Mouse (Mus musculus) urinary bladder, adult 2 months (tissue): Measurements from ENCODE around the gene Slc51a. TPM values are rescaled to one million over a fixed set of nuclear protein-coding genes. Genes with fewer than 3 reads are reported as not detected.
"Not testable (repeated sequence)": the region's sequence is repeated elsewhere in the genome, so short reads cannot be mapped to it uniquely, and the experiment has no call there.

Source experiments
- DNase-seq: peaks from one replicate; pipeline ENCODE4 v3.0.0; 2022; ENCODE audit warnings: low spot score
- polyA plus RNA-seq: library from polyadenylated mRNA; depleted of rRNA; stranded (reverse); fragments of >200 nt; gene quantifications from 2 replicates; pipeline ENCODE4 v1.2.3, GENCODE M21; 2012

Slc51a gene
- polyA plus RNA-seq, 1 experiment = not detected

DNA sequence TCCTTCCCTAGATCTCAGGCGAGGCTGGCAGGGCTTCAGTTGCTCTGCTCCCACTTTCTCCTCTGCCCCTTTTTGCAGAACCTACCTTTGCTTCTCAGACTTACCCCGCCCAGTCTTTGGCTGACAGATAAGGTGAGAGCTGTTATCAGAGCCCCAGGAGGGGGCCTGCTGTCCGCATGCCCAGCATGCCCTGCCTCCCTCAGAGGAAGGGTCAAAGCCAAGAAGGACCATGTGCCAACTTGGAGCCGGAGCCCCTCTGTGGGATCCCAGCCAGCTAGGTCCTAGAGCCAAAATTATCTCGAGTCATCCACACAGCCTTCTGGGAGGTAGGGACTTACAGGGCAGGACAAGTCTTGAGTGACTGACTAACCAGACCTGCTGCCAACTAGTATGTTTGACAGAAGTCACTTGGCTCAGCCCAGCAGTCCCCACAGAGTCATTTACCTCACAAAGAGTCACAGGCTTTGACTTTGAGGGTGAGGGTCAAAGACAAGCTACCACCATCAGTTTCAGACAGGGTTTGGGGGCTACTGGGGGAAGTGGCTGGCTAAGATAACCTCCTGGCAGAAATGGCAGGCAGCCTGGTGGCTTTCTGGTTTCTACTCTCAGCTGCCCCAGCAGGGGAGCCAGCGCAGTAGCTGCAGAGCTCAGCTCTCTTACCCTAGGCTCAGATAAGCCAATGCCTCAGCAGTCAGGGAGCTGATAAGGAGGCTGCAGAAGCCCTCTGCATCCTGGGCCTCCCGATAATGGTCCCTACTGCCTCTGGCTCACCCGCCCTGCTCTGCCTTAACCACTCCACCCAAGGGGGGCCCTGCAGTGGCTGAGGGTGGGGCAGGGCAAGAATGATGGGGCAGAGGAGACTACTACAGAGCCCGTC lies 21.6 kb upstream of the Slc51a start:
- DNase-seq = no peak

- DNase-seq = no peak
Observed at GRCm38 (mm10) chr16:32508506-32509065, 20.9 kb upstream of the Slc51a start.

DNA sequence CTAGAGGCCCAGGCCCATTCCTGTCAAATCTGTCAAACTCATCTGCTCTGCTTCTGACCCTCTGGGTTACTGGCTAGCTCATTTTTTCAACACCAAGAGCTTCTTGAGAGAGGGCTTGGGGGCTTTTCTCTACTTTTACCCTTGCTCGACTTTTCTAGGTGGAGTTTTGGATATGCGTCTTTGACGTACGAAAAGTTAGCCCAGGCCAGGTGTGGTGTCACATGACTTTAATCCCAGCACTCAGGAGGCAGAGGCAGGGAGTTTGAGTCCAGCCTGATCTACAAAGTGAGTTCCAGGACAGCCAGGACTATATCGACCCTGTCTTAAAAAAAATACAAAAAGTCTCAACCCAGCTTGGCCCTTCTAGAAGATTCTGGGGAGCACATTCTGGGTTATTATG lies 20.4 kb upstream of the Slc51a start:
- no peak for DNase-seq

- DNase-seq = no peak
Observed at GRCm38 (mm10) chr16:32507407-32507806, 19.7 kb upstream of the Slc51a start.

- no peak for DNase-seq
Observed at GRCm38 (mm10) chr16:32506868-32507267, 19.2 kb upstream of the Slc51a start.

DNA sequence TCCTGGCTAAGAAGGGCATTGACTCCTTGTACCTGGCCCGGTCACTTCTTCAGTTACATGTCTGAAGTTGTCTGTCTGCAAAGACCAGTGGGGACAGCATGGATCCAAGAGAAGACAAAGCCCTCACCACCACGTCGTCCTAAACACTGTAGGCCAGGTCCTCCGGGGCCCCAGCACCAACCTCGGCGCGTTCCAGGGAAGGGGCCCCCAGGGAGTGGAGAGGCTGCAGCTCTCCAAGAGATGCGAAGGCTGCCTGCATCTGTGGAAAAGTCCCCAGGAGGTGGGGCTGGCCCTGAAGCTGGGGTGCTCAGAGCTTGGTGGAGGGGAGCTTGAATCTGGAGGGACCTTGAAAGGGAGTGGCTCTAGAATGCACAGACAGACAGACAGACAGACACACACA lies 18.6 kb upstream of the Slc51a start:
- DNase-seq = no peak

GRCm38 (mm10) chr16:32503633-32504032 lies 16.0 kb upstream of the Slc51a start:
- DNase-seq = no peak

DNA sequence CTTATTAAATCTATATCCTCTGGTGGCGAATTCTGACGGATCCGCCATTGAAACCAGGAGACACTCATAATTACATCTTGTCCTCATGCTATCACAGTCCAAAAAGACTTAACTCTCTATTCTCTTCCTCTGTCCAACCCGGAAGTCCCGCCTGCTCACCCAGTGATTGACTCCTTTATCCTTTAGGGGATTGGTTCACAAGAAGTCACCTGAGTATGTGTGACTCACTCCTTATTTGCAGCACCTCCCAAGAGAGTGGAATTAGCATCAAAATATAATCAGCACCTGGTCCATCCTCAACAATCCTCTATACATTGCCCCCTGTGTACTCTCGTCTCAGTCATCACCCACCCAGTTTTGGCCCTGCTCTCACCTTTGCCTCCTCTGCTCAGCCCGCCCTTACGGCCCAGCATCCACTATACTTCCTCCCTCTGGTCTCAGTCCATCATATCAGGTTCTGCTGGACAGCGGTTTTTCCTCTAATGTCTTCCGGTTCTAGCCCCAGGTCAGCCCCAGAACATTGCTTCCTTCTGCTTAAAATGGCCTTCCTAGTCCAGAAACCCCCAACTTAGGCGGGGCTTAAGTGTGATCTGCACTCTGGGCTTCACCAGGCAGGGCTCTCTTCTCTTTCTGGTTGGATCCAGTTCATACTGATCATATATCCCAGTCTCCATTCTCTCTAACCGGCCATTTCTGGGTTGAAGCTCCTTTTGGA lies 15.1 kb upstream of the Slc51a start:
- DNase-seq = no peak

DNA sequence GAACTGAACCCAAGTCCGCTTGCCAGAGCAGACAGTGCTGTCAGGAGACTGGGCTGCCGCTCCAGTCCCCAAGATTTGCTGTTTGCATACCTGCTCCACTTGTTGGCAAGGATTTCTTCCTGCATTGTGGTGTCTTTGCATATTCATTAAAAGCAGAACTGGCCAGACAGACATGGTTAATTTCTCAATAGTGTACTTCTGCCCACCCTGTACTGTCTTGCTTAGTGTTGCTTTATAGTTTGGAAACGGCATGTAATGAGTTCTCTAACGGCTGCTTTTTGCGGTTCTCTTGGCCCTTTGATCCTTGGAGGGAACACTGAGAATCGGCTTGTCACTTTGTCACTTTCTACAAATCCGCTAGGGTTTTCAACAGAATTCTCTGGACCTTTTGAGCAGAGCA lies 13.8 kb upstream of the Slc51a start:
- no peak for DNase-seq

GRCm38 (mm10) chr16:32499430-32500037 lies 11.9 kb upstream of the Slc51a start:
- peak; percentile 79 for DNase-seq

DNA sequence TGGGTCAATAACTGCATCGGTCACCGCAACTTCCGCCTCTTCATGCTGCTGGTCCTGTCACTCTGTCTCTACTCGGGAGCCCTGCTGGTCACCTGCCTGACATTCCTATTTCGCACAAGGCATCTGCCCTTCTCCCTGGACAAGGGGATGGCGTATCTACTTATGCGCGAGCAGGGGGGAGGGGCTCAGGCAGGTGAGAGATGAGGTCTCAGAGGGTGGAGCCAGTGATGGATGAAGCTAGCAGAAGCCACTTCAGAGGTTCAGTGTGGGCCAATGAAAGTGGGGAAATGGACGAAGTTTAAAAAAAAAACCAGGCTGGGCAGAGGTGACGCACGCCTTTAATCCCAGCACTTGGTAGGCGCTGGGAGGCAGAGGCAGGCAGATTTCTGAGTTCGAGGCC lies 11.3 kb upstream of the Slc51a start:
- DNase-seq = no peak

GRCm38 (mm10) chr16:32495965-32496364 lies 8.3 kb upstream of the Slc51a start, which contains the start of gene Zdhhc19:
TSS of gene Zdhhc19 (plus strand) at chr16:32496265.
- no peak for DNase-seq

DNA sequence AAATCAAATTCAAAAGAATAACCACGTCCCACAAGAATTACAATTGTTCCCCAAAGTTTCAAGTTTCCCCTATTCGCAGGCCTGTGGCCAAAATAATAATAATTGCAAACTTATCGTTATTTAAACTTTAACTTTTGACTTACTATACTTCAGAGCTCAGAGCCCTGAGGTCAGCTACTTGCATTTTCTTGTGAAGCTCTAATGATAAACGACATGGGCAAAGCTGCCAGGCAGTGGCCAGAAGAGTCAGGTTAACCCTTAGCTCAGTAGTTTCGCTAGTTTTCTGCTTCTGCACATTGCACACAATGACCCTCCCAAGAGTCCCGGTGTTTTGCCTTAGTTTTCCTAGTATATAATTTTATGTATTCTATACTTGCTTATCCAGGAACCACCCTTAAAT lies 6.7 kb upstream of the Slc51a start:
- DNase-seq = not testable (repeated sequence)

DNA sequence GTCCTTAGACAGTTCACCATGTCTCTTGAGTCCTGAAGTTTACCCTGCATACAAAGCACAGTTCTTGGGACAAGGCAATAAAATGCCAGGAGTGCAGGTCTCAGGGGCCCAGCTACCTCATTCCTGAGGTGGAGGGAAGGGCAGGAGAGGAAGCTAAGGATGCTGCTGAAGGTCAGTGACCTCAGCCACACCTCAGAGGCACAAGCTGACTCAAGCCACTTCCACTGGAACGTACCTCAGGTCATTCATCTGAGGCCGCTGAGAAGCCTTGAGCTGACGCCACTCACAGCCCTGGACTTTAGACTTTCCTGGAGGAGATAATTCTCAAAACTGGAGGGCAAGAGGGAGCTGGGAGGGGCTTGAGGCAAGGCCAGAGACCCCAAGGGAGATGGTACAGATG lies 1.3 kb upstream of the Slc51a start:
- DNase-seq = no peak

- DNase-seq = no peak
Observed at GRCm38 (mm10) chr16:32486046-32486445, 1.6 kb downstream of the Slc51a start.

GRCm38 (mm10) chr16:32485209-32485608 lies 2.5 kb downstream of the Slc51a start:
- no peak for DNase-seq

GRCm38 (mm10) chr16:32484431-32484871 lies 3.2 kb downstream of the Slc51a start:
- DNase-seq = no peak

DNA sequence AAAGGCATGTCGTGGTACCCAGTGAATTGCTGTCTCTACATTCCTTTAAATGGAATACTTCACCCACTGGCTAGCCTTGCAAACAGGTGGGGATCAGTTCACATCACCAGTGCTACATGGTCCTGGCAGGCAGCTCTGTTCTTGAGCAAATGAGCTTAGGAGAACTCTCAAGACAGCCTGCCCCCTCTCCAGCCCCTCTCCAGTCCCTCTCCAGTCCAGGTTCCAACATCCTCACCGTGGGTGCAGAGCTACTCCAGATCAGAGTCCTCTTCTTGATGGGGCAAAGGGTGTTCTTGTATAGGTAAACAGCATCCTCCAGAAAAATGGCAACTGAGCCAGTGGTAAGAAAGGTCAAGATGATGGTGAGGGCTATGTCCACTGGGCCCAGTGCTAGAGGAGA lies 8.3 kb downstream of the Slc51a start:
- no peak for DNase-seq

- no peak for DNase-seq
Observed at GRCm38 (mm10) chr16:32477315-32477714, 10.4 kb downstream of the Slc51a start.

- no peak for DNase-seq
Observed at GRCm38 (mm10) chr16:32472276-32473015, 15.2 kb downstream of the Slc51a start.

DNA sequence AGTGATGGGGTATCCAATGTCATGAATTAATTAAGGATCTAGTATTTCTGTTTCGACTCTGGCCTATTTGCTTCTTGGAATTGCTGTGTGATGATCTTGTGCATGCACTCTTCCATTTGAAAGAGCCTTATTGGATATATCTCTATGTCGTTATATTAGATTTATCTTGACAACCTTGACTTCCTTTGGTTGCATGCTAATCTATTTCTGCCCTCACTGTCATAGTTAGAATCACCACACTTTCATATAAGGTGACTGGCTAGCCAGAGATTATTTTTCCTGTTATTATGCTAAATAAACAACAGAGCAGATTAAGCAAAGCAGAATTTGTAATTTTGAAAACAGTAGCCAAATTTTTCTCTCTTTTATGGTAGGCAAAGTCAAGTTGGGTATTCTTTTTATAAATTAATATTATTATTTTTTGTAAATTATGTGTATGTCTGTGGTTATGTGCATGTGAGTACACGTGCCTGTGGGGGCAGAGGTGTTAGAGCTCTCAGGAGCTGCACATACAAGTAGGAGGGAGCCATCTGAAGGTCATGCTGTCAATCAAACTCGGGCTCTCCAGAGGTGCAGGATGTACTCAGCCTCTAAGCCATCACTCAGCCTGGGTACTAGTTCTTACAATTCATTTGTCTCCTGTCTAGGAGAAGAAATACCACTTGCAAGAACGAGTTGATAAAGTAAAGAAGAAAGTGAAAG lies 18.1 kb downstream of the Slc51a start:
- no peak for DNase-seq
